Mouse (Mus musculus): ENCODE measurements around the gene Dcpp1.

DNA sequence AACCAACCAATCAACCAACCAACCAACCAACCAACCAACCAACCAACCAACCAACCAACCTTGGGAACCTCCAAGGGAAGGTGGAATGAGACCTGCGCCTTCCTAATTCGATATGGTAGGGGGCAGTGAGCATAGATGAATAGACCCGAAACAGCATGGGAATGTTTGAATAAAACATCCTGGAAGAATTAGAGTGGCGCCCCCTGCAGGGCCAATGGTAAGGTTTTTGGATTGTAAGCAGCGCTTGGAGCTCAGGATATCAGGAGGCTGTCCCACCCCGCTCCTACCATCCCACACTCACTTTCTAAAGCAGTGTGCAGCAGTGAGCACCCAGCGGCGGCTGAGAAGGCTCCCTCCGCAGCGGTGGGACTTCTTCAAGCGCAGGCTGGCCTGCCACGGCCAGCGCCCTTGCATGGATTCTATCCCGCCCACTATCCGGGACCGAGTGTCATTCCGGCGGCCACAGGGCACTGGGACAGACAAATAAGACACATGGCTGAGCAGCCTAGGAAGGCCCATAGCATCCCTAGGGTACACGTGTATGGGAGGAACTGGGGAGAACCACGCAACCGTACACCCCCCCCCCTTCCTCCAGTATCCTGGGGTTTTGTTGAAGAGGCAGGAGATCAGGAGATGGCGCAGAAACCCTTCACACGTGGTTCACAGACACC lies 37.4 kb upstream of the Dcpp1 start:
- TF ChIP-seq EP300 (IDR thresholded peaks at IDR 0.05; ENCODE audit: low read depth) (no peak), CTCF (IDR thresholded peaks at IDR 0.05; ENCODE audit: low read depth) (no peak)
